Mouse (Mus musculus) left cerebral cortex, postnatal 14 days (tissue): ENCODE measurements at regions not wholly inside any gene's neighbourhood (a gene's known extent, or its start where the extent isn't known, plus 50 kb on each side); places are given as distances from the start of the nearest gene placed in this dataset.

Experiments
- DNase-seq, 2 experiments: peaks; one replicate each; pipeline ENCODE4 v3.0.0; 2021 to 2022; ENCODE audit warnings: low spot score in 2 of 2, mixed read lengths in 1 of 2
- intact Hi-C: fragments of 180-260 bp; cut with DNase I; formaldehyde crosslinking; loops from one replicate; pipeline ENCODE4 v1.15.1; 2025

DNA sequence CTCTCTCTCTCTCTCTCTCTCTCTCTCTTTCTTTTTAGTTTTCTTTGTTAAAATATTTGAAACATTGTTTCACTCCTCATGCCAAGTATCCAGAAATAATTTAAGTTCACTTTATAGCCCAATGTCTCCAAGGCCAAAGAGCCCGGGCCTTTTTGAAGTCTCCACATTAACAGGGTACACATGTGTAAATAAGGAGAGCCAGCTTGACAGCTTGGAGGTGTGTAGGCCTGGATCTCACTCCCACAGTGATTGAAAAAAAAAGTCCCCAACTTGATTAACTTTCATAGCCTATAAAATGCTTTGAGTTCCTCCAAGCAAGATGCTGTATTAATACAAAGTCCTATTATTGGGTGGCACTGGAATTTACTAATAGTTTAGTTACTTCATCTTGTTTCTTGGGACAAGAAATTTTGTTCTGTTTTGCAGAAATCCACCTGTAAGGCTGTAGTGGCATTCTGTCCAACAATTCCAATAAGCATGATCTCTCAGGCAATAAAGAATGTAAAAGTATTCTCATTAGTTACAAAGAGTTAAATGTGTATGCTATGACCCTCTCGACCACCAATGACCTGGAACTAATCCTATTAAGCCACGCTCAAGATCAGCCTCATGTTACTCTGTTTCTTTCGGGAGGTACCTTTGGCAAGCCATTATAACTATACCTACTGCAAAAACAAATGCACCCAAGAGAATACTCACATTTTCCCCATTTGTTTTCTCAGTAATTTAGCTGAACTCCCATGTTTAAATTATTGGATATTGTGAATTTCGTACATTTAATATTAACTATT lies 215.9 kb upstream of the Acvr2a start:
- intact Hi-C loops = no loop called here
- DNase-seq = no peak

GRCm38 (mm10) chr2:48599367-48599766 lies 214.5 kb upstream of the Acvr2a start:
- DNase-seq = no peak
- intact Hi-C loops = no loop called here

- intact Hi-C loops = no loop called here
- no peak for DNase-seq
These were observed 212.1 kb upstream of the Acvr2a start for GRCm38 (mm10) chr2:48601855-48602254.

DNA sequence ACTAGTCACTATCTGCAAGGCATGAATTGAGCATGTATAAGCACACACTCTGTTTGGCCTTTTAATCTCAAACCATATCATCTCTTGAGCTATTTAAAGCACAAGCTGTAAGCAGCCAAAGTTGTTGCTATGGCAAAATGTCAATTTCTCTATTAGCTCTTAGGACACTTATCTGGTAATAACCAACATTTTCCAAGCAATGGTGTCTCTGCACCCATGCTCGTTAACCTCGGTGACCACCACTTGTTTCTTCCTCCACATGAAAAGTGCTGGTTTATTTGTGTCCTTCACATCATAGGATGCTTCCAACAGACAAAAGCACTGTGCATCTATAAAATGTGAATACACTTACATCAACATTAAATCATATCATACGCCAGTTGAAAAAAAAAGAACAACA lies 204.4 kb upstream of the Acvr2a start:
- intact Hi-C loops = no loop called here
- DNase-seq = no peak

- no peak for DNase-seq
- intact Hi-C loops = no loop called here
These were observed 201.7 kb upstream of the Acvr2a start for GRCm38 (mm10) chr2:48612251-48612650.

GRCm38 (mm10) chr2:48617141-48617699 lies 196.7 kb upstream of the Acvr2a start:
- intact Hi-C loops = no loop called here
- DNase-seq = no peak

- no peak for DNase-seq
- intact Hi-C loops = no loop called here
These were observed 194.9 kb upstream of the Acvr2a start for GRCm38 (mm10) chr2:48619042-48619441.

- DNase-seq = no peak
- intact Hi-C loops = no loop called here
These were observed 193.1 kb upstream of the Acvr2a start for GRCm38 (mm10) chr2:48620815-48621214.

- intact Hi-C loops = no loop called here
- DNase-seq = no peak
These were observed 191.6 kb upstream of the Acvr2a start for GRCm38 (mm10) chr2:48622316-48622715.

- DNase-seq = peak; percentile 41 to 74
- intact Hi-C loops = no loop called here
These were observed 189.9 kb upstream of the Acvr2a start for GRCm38 (mm10) chr2:48624040-48624439.

DNA sequence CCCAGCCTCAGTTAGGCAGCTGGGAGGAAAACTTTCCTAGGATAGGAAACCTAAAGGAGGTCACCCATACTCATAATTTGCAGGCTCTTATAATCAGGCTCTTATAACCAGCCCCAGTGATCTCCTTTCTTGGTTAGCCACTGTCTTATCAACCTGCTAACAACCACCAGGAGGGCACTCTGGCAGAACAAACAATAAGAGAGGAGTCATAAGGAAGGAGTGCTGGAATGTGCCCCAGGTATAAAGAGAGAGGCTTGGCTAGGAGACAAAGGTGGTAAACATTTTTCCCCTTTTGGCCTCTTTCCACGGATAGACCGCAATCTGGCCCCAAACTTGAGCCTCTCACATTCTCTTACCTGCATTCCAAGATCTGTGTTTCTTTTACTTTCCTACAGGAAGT lies 189.4 kb upstream of the Acvr2a start:
- no peak for DNase-seq
- intact Hi-C loops = no loop called here

DNA sequence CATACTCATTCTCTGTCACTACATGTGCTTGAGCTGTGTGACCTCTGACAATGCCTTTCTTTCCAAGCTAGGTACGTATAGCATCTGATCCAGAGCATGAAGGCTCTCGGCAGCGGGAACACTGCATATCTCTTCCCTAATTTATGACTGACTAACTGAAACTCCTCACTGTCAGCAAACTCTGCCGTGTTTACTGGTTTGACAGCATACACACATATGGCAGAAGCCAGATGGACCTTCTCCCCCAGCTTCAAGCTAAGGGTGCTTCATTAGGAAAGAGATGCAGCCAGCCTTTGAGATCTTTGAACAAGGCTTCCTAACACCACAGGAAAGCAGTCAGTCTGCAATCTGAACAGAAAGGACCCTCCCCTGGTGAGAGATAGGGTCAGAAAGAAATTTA lies 186.9 kb upstream of the Acvr2a start:
- DNase-seq = no peak
- intact Hi-C loops = no loop called here

DNA sequence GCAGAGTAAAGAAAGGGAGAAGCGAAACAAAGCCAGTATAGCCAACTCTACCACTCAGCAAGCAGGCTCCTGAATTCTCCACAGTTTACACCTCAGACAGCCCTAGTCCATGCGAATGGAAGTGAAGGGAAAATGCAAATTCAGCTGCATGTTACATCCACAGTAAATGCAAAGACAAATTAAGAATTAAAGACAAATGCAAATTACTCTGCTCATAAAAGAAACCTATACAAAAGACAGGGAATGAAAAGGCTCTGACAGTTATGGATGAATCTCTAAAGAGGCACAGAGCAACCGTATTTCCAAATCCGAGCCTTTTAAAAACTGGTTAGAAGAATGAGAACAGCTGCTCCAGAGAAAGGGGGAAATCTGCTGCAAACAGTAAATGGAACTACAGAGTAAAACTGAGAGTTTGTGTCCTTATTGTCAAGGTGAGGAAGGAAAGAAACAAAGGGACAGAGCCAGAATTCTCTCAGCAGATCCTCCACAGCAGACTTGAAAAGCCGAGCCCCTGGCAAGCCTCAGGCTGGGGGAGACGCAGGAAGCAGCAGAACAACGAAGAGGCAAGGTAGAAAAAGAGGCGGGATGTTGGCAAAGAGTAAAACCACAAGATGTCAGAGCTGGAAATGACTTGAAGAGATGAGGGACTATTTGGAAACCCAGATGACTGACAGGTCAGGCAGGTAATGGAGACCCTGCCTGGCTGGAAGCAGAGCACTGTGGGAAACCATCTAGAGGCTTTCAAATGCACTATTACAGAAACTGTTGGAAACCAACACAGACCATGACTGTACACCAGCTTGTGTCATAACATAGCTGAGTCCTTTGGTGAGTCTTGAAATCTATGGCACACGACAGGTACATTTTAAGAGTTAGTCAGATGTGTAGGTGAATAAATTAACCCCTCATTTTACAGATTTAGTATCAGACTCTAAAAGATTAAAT lies 184.5 kb upstream of the Acvr2a start:
- intact Hi-C loops = no loop called here
- DNase-seq = no peak

DNA sequence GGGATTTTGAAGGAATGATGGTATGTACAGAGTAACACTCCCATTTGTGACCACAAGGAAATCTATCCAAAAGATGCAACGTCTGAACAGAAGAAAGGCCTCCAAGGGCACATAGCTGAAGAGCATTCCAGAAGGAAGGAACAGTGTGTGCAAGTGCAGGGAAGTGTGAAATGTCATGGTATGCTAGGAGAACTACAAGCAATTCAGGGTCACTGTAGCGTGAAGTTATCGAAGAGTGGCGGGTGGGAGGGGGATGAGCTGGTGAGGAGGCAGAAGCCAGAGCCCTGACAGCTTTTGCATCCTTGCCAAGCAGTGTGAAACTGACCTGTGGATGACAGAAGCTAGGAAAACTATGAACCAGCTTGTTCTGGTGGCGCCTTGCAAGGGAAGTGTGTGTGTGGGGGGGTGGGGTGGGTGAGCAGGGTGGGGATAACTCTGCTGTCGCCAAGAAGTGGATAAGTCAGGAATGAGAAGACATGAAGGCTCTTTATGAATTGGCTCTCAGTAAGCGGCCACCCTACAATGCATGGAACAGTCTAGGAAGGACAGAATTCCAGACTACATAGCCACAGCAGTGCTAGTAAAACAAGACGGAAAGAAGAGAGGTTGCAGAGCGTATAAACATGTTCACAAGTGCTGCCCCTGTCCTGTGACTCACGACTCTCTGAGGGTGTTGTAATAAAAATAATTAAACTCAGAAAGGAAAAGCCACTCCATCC lies 179.3 kb upstream of the Acvr2a start:
- no peak for DNase-seq
- intact Hi-C loops = no loop called here

DNA sequence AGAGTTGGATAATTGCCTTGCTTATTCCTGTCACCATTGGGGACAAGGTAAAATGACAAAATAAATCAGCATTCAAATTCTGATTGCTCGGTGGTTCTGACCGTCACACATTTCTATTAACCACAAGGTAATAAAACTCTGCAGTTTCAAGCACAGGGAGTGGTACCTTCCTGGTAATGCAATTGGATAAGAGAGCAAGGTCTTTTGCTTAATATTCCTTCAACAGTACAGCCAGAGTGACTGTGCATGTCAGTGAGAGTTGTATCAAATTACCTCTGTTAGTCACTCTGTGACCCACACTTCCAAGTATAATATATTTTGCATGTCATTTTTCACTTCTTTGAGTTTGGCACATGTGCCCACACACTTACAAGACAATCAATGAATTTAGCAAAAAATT lies 177.8 kb upstream of the Acvr2a start:
- DNase-seq = no peak
- intact Hi-C loops = no loop called here

- intact Hi-C loops = no loop called here
- DNase-seq = no peak
These were observed 169.8 kb upstream of the Acvr2a start for GRCm38 (mm10) chr2:48644114-48644513.

- intact Hi-C loops = no loop called here
- DNase-seq = peak; percentile 4 to 13
These were observed 163.6 kb upstream of the Acvr2a start for GRCm38 (mm10) chr2:48650281-48650680.

DNA sequence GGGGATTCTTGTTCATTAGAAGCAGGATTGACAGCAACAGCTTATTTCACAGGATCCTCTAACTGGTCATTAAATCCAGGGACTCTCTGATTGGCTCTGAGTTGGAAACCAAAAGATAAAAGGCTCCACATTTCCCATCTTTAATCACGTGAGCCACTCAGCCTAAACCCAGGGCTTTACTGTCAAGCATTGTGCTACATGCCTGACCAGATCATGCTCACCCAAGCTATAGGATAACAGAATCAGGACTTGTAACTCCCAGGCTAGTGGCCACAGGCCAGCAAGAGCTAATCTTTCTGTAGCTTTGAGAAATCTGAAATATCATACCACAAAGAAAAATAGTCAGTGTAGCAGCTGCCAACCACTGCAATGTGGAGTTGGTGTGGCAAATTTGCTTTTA lies 152.7 kb upstream of the Acvr2a start:
- DNase-seq = no peak
- intact Hi-C loops = no loop called here

DNA sequence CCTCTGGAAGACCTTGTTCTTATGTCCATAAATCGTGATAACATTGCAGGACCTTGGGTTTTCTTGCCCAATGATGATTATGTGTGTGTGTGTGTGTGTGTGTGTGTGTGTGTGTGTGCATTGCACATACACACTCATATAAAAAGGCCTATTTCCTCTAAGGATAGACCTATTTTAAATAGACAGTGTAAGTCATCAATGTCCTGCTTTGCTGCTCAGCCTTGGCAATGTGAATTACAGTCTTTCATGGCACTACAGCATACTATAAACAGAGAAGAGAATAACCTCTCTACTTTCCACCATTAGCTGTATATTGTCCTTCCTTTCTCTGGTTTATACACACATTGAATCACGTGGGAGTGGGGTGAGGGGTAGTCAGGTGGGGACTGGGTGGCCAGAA lies 148.8 kb upstream of the Acvr2a start:
- intact Hi-C loops = no loop called here
- no peak for DNase-seq

GRCm38 (mm10) chr2:48689098-48689497 lies 124.8 kb upstream of the Acvr2a start:
- intact Hi-C loops = no loop called here
- no peak for DNase-seq
